Comparison of ENCODE assay signal across 9 mouse cellular contexts in the genomic region with DNA sequence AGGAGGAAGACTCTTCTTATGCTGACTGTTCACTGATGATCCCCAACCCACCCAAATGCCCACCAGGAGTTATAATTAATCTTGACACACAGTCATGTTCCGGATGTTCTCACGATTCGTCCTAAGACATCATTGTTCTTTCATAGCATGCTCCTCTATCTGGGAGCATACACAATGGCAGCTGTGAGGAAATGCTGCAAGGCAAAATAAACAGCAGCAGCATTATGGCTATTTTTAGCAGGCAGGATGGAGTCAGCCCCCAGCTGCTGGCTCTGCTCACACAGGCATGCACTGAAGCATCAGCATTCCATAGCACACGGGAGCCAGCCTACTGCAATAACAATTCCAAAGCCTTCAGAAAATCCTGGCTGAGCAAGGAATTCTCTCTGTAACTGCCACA.
DNase-seq lines count a peak whose midpoint lies in the region; TF ChIP-seq lines count a peak whose summit lies in the region.
"Had no signal": no experiment of that assay in that cellular context is flagged by ENCODE, and none has a peak within 500 bp of the region (broad histone marks: within the 10 kb centered on the region; RNA-seq: fewer than 3 reads in every experiment).

No protein-coding gene starts in this region.

- peak overlapping the region; percentile 16; the same call in 1 of the 2 replicates for H3K27ac ChIP-seq in layer of hippocampus, adult 2 months
- H3K27ac ChIP-seq: neural tube, embryonic 12.5 days had no signal

- DNase-seq in layer of hippocampus, adult 2 months (ENCODE audit: low spot score in 2 of 2), result peak in 1 of 2 experiments; percentile 5
- no peak for DNase-seq in layer of hippocampus, adult 9-10 months (ENCODE audit: low spot score)
- DNase-seq in frontal cortex, adult 2 months (ENCODE audit: extremely low spot score in 1 of 2, low spot score in 1 of 2), result peak; percentile 2 to 28
- peak; percentile 6 to 11 for DNase-seq in kidney, adult 8-10 months
- peak; percentile 45 to 68 for DNase-seq in lung, postnatal 4 days
- DNase-seq in yolk sac, embryonic 10.5 days (ENCODE audit: low spot score), result peak; percentile 18
- DNase-seq in ovary, postnatal 14 days (ENCODE audit: low spot score), result no peak
- no peak for DNase-seq in cerebellum, postnatal 4 days (ENCODE audit: low spot score in 2 of 2)

- peak overlapping the region; percentile 12 for H3K4me3 ChIP-seq in layer of hippocampus, adult 2 months
- H3K4me3 ChIP-seq: neural tube, embryonic 12.5 days had no signal

- no peak for TF ChIP-seq CTCF in layer of hippocampus, adult 2 months (conservative IDR thresholded peaks at IDR 0.05)

Comparison
In these comparisons a context has a peak if more than half of its experiments do, and no peak if none do; other contexts are left out.
1. DNase-seq: peak in frontal cortex, adult 2 months (2 of 2), kidney, adult 8-10 months (2 of 2), lung, postnatal 4 days (2 of 2) and yolk sac, embryonic 10.5 days (single experiment); none in layer of hippocampus, adult 9-10 months (single experiment), ovary, postnatal 14 days (single experiment) and cerebellum, postnatal 4 days (0 of 2).